Mouse (Mus musculus): ENCODE measurements around the gene Dhdh. TPM values are rescaled to one million over a fixed set of nuclear protein-coding genes. Genes with fewer than 3 reads are reported as not detected.
"Not testable (repeated sequence)": the region's sequence is repeated elsewhere in the genome, so short reads cannot be mapped to it uniquely, and the experiment has no call there.

The Dhdh gene
- total RNA-seq (2021), result 1 to 10 TPM; 4.5 to 6.0 TPM
- long read RNA-seq, experiment 1, result 0 reads
- long read RNA-seq, experiment 2, full-length matches to known transcripts, result 4 of 5 reads
- long read RNA-seq, experiment 2, partial matches to known transcripts, result 0 of 5 reads
- long read RNA-seq, experiment 2, other reads (novel, unspliced or antisense), result 1 of 5 reads

- DNase-seq, result peak; percentile 66 to 71
- intact Hi-C loops (cut with DNase I), result no loop called here
Observed at GRCm38 (mm10) chr7:45488293-45489204, at the start of gene Dhdh. Gene Dhdh (minus strand): TSS chr7:45488805.

GRCm38 (mm10) chr7:45537602-45538001, 49.0 kb upstream of the Dhdh start:
- no peak for DNase-seq
- intact Hi-C loops (cut with DNase I), result no loop called here

- intact Hi-C loops (cut with DNase I), result no loop called here
- no peak for DNase-seq
Observed at GRCm38 (mm10) chr7:45535676-45536075, 47.1 kb upstream of the Dhdh start.

DNA sequence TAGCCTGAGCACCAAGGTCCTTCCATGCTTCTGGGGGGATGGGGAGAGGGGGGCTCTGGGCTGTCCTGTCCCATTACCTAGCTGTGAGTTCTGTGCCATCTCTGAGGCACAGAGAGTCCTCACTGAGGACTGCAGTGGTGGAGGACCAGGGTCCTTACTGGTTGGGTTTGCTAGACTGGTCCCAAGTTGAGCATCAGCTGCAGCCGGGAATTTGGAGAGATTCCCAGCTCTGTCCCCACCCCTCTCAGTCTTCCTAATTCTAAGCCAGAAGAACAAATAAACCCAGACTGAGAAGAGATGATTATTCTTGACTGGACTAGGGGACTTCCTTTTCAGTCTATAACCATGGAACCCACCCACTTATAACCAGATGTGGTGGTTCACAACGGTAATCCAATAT, 42.0 kb upstream of the Dhdh start:
- DNase-seq, result peak; percentile 37 to 48
- intact Hi-C loops (cut with DNase I), result no loop called here

DNA sequence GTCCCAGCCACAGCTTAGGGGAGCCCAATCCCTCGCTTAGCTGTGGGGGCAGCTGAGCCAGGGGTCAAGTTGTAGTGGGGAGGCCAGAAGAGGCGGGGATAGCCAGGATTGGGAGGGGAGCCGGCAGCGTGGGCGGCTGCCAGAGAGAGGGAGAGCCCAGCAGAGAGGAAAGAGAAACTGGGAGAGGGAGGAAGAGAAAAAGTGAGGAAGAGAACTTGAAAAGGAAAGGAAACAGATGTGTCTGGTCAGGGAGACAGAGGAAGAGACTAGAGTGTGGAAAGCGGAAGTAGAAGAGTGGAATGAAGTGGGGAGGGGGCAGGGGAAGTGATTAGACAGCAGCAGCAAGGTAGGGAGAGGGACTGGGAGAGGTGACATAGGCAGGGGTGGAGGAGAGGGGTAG, 40.9 kb upstream of the Dhdh start:
- peak; percentile 48 to 59 for DNase-seq
- intact Hi-C loops (cut with DNase I), result no loop called here

DNA sequence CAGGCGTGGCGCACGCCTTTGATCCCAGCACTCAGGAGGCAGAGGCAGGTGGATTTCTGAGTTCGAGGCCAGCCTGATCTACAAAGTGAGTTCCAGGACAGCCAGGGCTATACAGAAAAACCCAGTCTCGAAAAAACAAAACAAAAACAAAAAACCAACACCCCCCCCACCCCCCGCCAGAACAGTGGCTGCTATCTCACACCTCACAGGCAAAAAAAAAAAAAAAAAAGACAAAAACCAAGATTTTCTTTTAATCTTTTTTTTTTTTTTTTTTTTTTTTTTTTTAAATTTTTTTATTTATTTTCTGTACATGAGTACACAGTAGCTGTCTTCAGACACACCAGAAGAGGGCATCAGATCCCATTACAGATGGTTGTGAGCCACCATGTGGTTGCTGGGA, 38.6 kb upstream of the Dhdh start:
- intact Hi-C loops (cut with DNase I), result not testable (repeated sequence)

GRCm38 (mm10) chr7:45526474-45527120, 38.0 kb upstream of the Dhdh start:
- intact Hi-C loops (cut with DNase I), result no loop called here
- no peak for DNase-seq

More for the DNA sequence above, 38.6 kb upstream of the Dhdh start:
- not testable (repeated sequence) for DNase-seq

GRCm38 (mm10) chr7:45525809-45526473, 37.3 kb upstream of the Dhdh start, which contains the start of the genes Ppp1r15a and Plekha4:
Gene Ppp1r15a (minus strand): TSS chr7:45526268.
Gene Plekha4 (plus strand): TSS chr7:45526330.
- DNase-seq, result peak; percentile 95 to 97
- intact Hi-C loops (cut with DNase I), result no loop called here

DNA sequence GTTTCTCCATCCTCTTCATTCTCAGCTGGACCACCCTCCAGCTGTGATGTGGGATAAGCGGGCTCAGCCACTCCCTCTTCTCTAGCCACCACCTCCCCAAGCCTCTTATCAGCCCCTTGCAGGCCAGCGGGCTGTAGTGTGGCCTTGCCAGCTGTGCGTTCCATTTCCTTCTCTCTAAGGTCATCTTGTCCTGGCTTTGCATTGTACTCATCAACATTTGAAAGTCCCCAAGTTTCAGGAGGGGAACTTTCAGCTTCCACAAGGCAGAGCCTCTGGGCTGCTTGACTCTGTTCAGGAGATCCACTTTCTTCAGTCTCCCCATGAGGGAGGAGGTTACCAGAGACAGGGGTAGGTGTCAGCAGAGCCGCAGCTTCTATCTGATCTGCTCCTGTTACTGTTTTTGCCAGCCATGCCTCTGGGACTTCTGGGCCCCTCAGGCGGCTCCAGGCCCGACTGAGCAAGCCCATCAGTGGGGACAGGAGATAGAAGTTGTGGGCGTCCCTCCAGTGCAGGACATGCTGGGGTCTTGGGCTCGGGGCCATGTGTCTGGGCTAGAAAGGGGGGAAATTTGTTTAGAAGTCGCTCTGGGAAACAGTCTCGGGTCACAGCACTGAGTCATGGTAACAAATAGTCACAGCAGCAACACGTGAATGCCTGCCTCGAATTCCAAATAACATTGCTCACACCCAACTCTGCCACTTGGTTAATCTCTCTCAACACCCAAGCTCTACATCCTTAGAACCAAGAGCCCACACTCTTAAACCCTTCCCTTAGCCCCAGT, 36.4 kb upstream of the Dhdh start:
- peak; percentile 48 to 51 for DNase-seq
- intact Hi-C loops (cut with DNase I), result no loop called here

- intact Hi-C loops (cut with DNase I), result loop anchor here (2.0 kb wide), 1 partner anchor 49 kb away; no protein-coding TSS in a partner anchor
- no peak for DNase-seq
Observed at GRCm38 (mm10) chr7:45523678-45524170, 35.1 kb upstream of the Dhdh start.

DNA sequence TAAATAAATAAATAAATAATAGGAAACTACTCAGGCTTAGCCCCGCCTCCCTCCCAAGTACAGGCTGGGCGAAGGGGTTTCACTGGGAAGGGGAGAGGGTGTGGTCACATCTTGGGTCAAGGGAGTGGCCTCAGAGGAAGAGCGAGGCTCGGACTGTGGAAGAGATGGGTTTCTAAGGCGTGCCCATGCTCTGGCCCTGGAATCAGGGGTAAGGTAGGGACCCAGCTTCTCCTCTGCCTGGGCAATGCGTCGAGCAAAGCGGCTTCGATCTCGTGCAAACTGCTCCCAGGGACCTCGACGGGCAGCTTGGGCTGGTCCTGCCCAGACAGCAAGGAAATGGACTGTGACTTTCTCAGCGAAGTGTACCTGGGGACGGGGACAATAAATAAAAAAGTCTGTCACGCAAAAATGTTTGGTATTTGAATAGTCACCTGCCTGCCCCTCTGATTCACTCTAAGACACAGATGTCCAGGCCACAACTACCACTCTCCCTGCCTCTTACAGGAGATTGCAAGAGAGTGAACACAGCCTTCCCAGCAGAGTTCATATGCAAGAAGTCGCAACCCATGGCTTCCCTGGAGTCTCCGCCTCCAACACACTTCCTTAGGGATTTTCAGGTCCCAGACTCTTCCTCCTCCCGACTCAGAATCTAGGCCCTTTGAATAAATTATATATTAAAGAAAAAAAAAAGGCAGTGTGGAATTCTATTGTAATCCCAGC, 34.5 kb upstream of the Dhdh start:
- intact Hi-C loops (cut with DNase I), result loop anchor here (2.0 kb wide), 1 partner anchor 48 kb away; no protein-coding TSS in a partner anchor
- DNase-seq, result no peak

GRCm38 (mm10) chr7:45522194-45522752, 33.7 kb upstream of the Dhdh start:
- no peak for DNase-seq

DNA sequence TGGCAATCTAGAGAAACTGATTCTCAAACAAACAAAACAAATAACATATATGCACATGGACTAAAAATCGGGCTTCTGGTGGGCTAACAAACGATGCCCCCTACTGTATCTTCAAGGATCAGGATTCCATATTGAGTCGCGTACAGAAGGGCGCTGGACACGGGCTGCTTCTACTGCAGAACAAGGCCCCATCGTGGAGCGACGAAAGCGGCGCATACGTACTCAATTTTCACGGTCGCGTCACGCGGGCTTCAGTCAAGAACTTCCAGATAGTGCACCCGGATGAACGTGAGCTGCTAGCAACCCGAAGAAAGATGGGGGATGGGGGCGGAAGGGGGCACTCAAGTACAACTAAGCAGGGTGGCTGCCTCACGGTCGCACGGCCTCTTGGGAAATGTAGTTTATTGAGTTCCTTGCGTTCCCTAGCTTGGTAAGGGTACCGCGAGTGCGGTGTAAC, 33.2 kb upstream of the Dhdh start:
- intact Hi-C loops (cut with DNase I), result loop anchor here (2.0 kb wide), 1 partner anchor 47 kb away; no protein-coding TSS in a partner anchor

More at GRCm38 (mm10) chr7:45522194-45522752, 33.7 kb upstream of the Dhdh start:
- intact Hi-C loops (cut with DNase I), result loop anchor here (2.0 kb wide), 1 partner anchor 47 kb away; no protein-coding TSS in a partner anchor

DNA sequence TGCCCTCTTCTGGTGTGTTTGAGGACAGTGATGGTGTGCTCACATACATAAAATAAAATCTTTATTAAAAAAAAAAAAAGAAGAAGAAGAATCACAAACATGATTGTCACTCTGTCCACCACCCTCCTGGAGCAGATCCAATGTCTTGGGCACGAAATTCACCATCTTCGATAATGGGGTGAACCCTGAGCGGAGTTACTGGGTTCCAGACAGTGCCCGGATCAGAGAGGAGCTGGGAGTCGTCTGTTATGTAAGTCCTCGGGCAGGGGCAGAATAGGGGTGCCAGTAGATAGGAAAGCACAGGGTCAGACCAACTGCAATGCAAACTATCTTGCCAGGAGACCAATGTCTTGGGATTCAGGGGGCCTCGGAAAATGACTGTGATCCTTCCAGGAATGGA, 32.0 kb upstream of the Dhdh start:
- intact Hi-C loops (cut with DNase I), result no loop called here
- DNase-seq, result no peak

More for the DNA sequence above, 33.2 kb upstream of the Dhdh start:
- peak; percentile 83 to 86 for DNase-seq

GRCm38 (mm10) chr7:45519345-45520120, 30.9 kb upstream of the Dhdh start:
- DNase-seq, result no peak
- intact Hi-C loops (cut with DNase I), result no loop called here

- DNase-seq, result no peak
- intact Hi-C loops (cut with DNase I), result no loop called here
Observed at GRCm38 (mm10) chr7:45518618-45519017, 30.0 kb upstream of the Dhdh start.

GRCm38 (mm10) chr7:45516846-45517245, 28.2 kb upstream of the Dhdh start:
- DNase-seq; intact Hi-C loops (cut with DNase I): not testable (repeated sequence)
